Mouse (Mus musculus): ENCODE measurements around the gene Apol7c.
A peak's percentile ranks its signal among the peaks of the same experiment; 100 is the strongest.
"Not testable (repeated sequence)": the region's sequence is repeated elsewhere in the genome, so short reads cannot be mapped to it uniquely, and the experiment has no call there.

The Apol7c gene

DNA sequence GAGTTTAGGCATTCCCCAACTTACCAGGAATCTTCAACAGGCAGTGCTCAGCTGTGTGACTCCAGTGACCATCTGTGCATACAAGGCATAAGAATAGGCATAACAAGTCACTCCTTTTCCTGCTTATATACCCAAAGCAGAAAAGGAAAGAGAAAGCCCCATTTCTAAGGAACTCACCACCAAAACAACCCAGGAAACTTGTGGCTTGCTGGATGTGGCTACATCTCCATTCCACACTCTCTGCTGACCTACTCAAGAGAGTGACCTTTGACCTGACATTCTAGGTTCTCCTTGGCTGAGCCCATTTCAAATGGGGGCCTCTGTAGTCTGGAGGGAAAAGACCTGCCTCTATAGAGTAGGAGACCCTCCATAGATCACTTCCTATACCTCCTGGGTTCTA, at the start of gene Apol7c:
TSS of gene Apol7c (minus strand) at position 101 of the 400 bp plus-strand sequence.
- DNase-seq (ENCODE audit: low read depth, low spot score) = no peak

DNA sequence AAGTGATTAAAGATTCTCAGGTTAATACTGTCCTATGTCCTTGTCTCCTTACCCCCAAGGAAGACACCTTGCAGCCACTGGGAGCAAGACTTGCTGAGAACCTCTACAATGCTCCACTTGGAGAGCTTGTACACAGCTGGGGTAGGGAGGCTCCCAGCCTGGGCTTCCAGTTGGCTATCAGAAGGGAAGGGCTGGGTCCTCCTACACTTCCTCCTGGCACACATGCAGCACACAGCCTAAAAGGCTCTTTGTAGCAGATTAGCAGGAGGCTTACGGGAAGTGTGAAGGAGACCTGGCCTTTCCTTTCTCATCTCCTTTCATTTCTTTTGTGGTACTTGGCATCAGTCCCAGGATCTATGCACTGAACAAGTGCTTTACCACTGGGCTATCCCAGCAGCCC, 48.6 kb upstream of the Apol7c start:
- no peak for DNase-seq (ENCODE audit: low read depth, low spot score)

DNA sequence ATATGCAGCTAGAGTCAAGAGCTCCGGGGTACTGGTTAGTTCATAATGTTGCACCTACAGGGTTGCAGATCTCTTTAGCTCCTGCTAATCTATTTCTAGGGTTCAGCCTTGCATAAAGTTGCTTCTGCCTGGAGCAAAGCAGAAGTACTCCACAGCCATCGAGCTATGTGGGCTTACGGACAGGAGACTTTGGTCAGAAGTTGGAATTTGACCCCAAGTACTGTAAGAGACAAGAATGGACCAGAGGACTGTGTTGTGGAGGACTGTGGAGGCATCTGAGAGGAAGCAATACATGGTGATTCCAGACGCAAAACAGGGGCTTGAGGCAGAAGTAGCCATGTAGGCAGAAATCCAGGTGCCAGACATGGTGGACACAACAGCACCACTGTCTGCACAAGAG, 46.2 kb upstream of the Apol7c start:
- no peak for DNase-seq (ENCODE audit: low read depth, low spot score)

DNA sequence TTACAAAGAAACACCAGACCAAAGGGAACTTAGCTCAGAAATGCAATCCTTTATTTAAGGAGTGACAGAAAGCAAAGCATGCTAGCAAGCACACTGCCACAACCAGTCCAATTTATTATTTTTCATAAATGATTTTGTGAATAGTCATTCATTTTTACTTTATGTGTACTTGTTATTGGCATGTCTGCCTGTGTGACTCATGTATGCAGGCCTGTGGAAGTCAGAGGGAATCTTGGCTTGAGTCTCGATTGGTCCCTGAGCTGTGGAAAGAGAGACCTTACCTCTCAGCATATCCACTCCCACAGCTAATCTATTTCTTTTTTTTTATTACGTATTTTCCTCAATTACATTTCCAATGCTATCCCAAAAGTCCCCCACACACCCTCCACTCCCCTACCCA, 45.7 kb upstream of the Apol7c start:
- DNase-seq (ENCODE audit: low read depth, low spot score) = no peak

DNA sequence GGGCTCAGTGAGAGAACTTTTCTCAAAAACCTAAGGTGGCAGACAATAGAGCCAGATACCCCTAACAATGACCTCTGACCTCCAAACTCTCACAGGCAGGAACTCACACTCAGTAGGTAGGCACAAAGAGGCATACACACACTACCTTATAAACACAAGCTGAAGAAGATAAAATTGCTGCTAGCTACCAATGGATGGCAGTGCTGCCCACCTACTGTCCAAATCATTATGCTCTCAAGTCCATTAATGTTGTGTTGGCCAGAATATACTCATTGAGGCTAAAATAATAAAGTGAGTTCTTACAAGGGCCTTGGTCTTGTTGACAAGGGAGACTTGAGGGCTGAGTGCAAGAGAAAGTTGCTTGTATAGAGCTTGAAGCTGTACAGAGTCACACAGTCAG, 30.1 kb upstream of the Apol7c start:
- no peak for DNase-seq (ENCODE audit: low read depth, low spot score)

DNA sequence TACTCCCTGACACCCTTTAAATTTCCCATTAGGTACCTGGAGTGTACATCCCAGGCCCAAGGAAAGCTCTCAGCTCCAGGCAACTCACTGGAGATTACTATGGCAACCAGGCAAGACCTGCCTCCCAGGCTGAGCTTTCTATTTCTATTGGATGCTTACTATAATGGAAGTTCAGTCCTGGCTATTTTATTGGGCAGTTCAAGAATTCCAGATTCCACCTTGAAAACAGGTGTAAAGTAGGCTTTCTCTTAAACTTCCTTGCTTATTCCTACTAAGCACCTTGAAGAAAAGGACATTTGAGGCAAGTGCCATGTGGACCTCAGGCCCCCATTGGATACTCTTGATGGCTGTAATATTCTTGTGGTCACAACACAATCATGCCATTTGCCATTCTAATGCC, 28.7 kb upstream of the Apol7c start, which contains the start of gene 1700025B11Rik:
TSS of gene 1700025B11Rik (minus strand) at position 101 of the 400 bp plus-strand sequence.
- DNase-seq (ENCODE audit: low read depth, low spot score) = peak; percentile 37

DNA sequence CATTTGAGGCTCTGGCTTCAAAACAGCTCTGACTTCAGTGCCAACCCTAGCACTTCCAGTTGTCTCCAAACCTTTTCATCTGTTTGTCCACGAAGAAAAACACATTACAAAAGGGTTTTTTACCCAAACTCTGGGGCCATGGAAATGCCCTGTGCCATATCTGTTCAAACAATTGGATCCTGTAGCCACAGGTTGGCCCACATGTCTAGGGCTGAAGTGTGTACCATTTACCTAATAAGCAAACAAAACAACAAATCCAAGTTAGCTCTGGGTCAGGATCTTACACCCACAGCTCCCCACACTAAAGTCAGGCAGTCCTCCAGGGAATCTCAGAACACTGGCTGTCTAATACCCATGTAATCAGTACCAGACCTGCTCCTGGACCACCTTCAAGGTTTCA, 6.1 kb upstream of the Apol7c start:
- DNase-seq (ENCODE audit: low read depth, low spot score) = not testable (repeated sequence)

DNA sequence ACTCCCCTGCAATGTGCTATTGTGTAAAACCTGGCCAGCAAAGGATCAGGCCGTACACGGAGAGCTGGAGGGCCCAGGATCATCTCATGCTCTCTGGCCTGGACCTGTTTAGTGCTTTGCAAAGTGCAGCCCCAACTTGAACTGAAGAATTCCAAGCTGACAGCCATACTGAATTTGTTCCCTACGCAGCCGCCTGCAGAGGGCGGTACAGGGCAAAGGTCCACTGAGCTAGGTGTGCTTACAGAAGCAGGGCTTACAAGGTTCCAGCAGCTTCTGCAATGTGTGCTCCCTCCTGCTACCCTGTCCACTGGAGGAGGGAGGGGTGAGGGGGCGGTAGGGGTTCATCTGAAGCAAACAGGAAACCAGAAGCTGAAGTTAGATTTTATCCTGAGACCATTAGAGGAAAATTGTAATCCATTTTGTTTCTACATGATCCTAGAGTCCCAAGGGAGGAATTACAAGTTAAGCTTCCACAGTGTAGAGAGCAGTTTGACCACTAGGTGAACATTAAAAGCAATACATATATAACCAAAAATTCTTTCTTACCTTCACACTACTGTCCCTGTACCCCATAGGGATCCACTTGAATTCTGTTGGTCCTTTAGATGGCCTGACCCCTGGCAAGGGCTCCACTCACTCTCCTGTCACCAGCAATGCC, 9.8 kb downstream of the Apol7c start:
- peak; percentile 67 for DNase-seq (ENCODE audit: low read depth, low spot score)

DNA sequence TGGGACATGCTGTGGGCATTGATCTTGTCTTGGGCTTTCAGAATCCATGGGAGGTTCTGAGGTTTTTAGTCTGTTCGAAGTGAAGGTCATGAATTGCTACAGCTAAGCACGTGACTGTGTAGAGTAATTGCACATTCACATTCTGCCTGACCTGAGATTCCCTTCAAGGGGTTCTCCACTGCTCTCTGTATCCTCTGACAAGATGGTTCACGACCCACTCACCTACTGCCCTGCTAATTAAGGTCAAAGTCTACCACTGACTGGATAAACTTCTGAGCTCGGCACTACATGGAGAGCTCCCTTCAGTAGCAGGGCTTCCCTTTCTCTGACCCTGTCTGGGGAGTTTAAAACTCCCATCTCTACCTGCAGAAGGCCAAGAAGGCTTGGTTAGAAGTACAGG, 12.5 kb downstream of the Apol7c start:
- DNase-seq (ENCODE audit: low read depth, low spot score) = not testable (repeated sequence)

DNA sequence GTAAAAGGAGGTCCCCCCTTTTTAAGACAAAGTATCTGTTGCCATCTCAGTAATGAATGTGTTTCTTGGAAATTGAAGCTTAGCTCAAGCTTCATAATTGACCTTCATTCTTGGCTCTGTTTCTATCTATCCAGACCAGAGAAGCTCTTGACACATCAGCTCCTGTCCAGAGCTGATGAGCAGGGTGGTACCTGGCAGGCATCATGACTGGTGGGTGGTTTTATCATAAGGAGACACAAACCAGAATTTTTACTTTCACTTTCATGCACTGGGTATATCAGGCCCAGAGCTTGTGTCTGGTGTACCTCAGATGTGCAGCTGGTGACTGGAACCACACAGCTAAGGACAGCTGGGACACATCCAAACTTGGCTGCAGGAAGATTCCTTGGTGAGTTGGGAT, 25.1 kb downstream of the Apol7c start, which contains the start of gene Apol11a:
TSS of gene Apol11a (plus strand) at position 306 of the 400 bp plus-strand sequence.
- not testable (repeated sequence) for DNase-seq (ENCODE audit: low read depth, low spot score)

DNA sequence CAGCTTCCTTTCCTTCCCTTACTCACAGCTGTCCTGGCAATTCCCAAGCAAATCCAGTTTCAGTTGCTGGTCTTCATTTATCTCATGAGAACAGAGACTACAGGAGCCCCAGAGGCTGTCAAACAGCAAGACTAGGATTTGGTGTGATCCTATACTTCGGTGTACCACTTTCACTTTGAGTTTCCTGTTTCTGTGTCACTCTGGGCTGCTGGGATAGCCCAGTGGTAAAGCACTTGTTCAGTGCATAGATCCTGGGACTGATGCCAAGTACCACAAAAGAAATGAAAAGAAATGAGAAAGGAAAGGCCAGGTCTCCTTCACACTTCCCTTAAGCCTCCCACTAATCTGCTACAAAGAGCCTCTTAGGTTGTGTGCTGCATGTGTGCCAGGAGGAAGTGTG, 38.4 kb downstream of the Apol7c start:
- not testable (repeated sequence) for DNase-seq (ENCODE audit: low read depth, low spot score)

DNA sequence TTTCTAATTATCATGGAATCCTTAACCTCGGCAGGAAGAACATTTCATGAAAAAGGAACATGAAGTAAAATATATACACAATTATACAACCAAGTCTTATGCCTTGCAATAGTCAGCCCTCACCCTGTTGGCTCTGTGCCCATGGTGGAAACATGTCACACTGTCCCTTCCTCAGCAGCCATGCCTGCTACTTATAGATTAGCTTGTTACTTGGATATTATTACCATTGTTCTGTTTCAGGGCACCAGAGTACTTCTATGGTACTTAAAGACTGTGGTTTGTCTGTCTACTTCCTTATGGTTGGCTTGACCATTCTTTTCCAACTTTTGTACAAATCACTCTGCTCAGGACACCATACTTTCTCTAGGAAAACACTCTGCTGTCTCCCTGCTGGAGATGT, 39.9 kb downstream of the Apol7c start:
- DNase-seq (ENCODE audit: low read depth, low spot score) = not testable (repeated sequence)

DNA sequence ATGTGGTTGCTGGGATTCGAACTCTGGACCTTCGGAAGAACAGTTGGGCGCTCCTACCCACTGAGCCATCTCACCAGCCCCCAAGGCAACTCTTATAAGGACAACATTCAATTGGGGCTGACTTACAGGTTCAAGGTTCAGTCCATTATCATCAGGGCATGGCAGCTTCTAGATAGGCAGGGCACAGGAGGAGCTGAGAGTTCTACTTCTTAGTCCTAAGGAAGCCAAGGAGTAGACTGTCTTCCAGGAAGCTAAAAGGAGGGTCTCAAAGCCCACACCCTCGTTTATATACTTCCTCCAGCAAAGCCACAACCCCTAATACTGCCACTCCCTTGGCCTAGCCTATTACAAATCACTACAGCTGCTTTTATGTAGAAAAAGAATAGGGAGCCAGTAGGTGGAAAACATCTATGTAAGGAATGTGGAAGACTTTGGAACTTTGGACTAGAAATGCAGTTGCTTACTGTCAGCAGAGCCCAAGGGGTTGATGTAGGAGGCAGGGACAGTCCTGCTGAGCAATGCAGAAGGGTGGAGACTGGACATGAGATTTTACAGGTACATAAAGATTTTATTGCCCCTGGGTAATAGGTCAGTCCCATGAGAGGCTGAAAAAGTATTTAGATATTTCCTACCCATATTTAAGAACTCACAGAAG, 50.8 kb downstream of the Apol7c start:
- DNase-seq (ENCODE audit: low read depth, low spot score) = no peak

DNA sequence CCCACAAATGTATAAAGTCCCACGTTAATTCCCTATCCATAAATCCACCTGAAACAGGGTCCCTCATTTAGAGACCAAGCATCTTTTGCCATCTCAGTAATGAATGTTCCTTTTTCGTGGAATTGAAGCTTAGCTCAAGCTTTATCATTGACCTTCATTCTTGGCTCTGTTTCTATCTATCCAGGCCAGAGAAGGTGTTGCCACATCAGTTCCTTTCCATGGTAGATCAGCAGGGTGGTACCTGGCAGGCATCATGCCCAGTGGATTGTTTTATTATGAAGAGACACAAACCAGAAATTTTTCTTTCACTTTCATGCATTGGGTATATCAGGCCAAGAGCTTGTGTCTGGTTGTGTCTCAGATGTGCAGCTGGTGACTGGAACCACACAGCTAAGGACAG, 56.4 kb downstream of the Apol7c start, which contains the start of gene Apol10a:
TSS of gene Apol10a (plus strand) at position 355 of the 400 bp plus-strand sequence.
- not testable (repeated sequence) for DNase-seq (ENCODE audit: low read depth, low spot score)
